Mouse (Mus musculus) gastrocnemius, postnatal 4 days (tissue): ENCODE measurements around the gene Pla2g4b. TPM values are rescaled to one million over a fixed set of nuclear protein-coding genes. Genes with fewer than 3 reads are reported as not detected.
A peak's percentile ranks its signal among the peaks of the same experiment; 100 is the strongest.

Experiments
- DNase-seq, 2 experiments: peaks; one replicate each; pipeline ENCODE4 v3.0.0; 2021 to 2022; ENCODE audit warnings: low spot score in 2 of 2, mixed read lengths in 2 of 2
- long read RNA-seq, 2 experiments: library from polyadenylated mRNA; stranded (forward); transcript quantifications; one replicate each; pipeline ENCODE4 v2.0.0; 2021
- total RNA-seq, 2 experiments: library from RNA; stranded (reverse); gene quantifications; 2 replicates each; pipeline ENCODE4 v1.2.3; 2021

The Pla2g4b gene
- total RNA-seq: 1 to 10 TPM; 1.8 to 2.9 TPM
- long read RNA-seq, experiment 1: 0 reads
- long read RNA-seq, experiment 2, partial matches to known transcripts: 1 of 1 reads
- long read RNA-seq, experiment 2, other reads (novel, unspliced or antisense): 0 of 1 reads

DNA sequence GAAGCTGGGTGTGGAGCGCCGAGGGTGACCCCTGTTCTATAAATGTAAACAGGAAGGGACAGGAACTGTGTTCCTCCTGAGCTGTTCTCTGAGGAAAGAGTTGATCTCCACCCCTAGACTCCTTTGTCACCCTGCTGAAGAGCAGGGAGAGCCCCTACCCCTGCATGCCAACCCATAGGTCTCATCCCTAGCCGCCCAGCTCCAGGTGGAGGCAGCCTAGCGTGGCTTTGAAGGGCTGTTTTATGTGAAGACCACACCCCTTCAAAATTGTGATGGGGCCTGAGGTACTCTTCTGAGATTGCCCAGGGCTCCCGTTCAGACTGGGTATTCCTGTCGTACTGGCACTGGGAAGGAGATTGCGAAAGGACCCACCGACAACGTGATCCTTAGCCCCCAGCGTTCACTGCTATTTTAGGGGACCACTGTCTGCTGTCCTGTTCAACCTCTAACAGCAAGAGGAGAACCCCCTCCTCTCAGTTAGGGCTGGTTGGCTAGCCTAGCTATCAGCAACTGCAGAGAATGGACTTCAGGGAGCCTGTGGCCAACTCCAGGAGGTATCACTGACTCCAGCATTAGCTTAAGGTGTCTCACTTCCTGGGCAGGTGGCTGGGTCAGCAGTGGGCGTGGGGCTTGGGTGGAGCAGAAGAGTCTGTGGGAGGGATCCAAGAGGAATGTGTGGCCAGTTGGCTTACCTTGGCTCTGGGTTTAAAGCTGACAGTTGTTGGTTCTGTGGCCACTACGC is at the start of gene Pla2g4b:
Gene Pla2g4b (plus strand): TSS at position 692 of the 742 bp plus-strand sequence.
- DNase-seq: no peak

DNA sequence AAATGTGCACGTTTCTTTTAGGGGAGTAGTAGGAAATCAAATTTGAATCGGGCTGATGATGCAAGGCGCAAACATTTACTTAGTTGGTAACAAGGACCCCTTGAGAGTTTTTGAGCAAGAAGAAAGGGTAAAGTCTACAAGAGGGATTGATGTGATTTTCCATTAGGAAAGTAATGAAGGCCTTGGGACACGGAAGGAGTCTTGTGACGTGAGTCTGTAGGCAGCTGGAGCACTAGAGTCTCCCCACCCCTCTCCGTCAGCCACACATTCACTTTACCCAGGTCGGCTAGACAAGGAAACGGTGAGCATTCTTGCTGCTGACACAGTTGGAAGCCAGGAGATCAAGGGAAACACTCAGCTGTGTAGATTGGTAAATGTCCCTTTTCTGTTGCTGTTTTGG is 47.3 kb upstream of the Pla2g4b start:
- DNase-seq: no peak

- DNase-seq: no peak
Observed at GRCm38 (mm10) chr2:119986369-119986768, 46.8 kb upstream of the Pla2g4b start.

DNA sequence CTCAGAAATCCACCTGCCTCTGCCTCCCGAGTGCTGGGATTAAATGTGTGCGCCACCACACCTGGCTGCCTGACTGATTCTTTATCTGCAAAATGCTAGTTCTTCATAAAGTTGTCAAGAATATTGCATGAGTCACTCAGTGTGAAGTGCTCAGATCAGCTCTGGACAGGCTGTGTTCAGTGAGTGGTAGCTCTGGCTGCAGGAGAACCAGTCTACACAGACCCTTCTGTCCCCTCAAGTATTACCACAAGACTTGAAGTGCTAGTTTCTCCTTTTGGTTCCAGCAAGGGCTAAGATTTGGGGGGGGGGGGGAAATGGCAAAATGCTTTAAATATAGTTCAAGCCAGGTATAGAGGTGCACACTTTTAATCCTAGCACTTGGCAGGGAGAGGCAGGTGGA is 45.8 kb upstream of the Pla2g4b start:
- DNase-seq: no peak

- DNase-seq: no peak
Observed at GRCm38 (mm10) chr2:119988952-119989351, 44.3 kb upstream of the Pla2g4b start.

DNA sequence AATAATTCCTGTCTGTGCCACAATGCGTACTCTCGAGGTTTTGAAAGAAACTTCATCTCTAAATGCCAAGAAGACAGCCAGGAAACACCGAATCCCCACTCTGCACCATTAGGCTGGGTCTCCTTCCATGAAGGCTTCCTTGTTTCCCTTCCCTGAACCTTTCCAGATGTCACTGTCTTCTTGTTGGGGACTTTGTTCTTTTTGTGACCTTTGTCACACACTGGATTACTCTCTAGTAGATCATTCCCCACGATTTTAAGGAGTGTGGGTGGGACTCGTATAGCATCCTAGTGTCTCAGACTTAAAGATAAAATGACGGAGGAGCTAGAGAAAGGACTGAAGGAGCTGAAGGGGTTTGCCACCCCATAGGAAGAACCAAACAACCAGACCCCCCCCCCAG is 42.3 kb upstream of the Pla2g4b start:
- DNase-seq: no peak

- no peak for DNase-seq
Observed at GRCm38 (mm10) chr2:119992349-119992748, 40.9 kb upstream of the Pla2g4b start.

DNA sequence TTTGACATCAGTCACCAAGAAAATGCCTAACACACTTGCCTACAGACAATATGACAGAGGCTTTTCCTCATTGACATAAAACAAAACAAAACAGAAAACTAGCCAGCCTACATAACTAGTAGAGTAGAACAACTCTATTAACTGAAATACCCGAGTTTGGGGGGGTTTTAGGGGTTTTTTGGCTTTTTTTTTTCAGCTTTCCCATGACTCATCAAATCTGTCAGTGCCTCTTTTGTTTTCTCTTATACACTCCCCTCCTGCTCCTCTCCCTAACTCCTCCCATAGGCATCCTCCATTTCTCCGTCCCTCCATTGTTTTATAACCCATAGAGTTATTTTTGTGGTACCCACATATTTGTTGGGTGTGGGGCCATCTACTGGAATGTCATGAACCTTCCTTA is 39.7 kb upstream of the Pla2g4b start:
- no peak for DNase-seq

- no peak for DNase-seq
Observed at GRCm38 (mm10) chr2:119994839-119995238, 38.4 kb upstream of the Pla2g4b start.

DNA sequence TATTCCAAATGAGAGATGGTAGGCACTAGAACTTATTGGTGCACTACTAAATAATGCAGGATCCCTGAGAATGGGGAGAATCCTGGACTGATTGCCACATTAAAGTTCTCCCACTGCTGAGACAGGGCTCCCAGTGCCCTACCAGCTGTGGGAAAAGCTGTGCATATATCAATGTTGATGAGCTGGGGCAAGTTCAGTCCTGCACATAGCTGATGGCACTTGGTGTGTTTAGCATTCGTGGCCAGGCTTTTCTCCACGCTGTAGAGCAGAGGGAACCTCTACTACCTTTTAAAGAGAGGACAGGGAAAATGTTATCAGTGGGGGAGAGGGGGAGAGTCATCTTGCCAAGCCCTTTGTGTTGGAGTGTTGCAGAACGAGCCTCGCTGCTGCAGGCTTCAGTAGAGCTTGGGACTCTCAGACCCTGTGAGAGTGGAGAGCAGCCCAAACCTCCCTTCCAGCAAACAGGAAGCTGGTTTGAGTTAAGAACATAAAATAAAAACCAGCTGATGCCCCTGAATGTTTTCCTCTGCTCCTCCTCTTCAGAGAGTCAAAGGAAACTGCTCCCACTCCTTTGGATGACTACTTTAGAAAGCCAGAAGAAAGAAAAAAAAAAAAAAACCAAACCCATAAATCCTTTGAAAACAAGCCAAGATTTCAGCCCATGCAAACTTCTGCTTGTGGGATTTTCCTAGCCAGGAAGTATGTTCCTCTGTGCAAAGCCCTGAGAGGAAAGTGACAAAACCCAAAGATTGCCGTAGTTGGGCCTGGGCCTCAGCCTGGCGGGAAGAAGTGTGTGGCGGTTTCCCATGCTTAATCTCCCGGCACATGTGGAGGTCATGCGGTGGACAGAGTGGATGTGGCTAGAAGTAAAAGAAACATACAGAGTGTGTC is 37.6 kb upstream of the Pla2g4b start:
- DNase-seq: no peak

DNA sequence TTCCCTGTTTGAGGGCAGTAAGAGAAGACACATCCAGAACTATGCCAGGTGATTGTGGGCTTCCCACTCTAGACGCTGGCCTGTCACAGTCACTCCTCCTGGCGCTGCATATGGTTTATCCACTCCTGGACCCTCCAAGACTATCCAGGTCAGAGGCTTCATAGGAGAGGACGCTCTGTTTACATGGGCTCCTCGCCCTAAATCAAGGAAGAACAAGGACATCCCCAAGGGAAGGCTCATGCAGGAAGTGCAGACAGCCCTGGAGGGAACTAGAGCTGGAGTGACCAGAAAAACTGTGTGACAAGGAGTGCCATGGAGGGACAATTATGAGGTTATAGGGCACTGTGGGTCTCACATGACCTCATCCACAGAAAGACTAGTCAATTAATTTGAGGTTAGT is 35.9 kb upstream of the Pla2g4b start:
- DNase-seq: no peak

DNA sequence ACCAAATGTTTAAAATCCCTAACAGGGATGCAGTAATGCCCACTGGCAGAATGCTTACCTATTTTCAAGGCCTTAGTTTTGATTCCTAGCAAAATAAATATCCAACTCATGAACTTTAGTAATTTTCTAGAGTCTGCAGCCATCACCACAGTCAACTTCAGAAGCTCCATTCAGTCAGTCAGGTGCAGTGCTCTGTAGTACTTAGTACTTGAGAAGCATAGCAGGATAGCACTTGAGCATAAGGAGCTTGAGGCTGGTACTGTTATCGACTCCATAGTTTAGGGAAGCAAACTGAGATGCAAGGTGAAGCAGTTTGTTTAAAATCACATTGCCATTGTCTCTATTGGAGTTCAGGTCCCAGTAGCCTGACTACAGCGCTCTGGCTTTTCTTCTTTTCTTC is 33.5 kb upstream of the Pla2g4b start:
- no peak for DNase-seq

DNA sequence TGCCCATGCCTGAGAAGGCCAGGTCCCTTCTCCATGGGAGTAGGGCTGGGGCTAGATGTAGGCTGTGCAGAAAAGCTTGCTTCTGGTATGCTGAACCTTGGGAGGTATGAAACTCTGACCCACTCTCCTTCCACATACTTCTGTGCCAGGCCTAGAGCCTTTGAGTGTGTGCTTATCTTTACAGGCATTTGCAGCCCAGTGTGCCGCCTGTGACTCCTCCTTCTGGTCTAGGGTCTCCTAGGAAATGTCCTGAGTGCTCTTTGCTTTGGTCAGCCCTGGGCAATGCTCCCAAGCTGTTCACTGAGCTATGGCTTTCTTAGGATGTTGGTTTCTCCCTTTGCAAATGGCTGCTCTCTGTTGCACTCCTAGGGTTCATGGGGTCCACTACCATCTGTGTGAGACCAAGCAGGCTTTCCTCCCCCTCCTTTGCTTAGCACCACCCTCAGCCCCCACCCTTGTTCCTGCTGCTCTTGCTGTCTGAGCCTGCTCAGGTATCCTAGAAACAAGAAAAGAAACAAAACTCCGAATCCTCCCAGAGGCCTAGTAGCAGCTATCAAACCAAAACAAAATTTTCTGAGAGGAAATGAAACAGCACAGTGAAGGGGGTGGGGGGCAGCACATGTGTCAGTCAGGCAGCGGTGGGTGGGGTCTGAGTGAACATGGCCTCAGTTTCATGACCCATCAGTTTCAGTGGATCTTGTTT is 32.2 kb upstream of the Pla2g4b start:
- DNase-seq: no peak

- no peak for DNase-seq
Observed at GRCm38 (mm10) chr2:120001956-120002355, 31.3 kb upstream of the Pla2g4b start.

GRCm38 (mm10) chr2:120003970-120004369 is 29.2 kb upstream of the Pla2g4b start:
- no peak for DNase-seq

DNA sequence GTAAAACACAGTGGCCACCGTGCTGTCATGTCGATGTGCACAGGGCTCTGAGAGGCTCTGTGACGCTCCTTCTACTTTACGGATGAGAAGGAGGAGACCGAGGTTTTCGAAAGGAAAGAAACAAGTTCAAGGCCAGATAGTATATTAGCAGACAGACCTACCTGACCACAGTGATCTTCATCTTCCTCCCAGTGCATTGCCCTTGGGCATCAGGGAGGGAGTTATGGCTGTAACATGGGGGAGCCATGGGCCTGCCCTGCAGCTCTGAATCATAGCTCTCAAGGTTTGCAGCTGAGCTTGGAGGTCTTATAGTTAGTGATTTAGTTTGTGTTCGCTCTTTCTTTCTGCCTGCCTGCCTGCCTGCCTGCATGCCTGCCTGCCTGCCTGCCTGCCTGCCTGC is 26.5 kb upstream of the Pla2g4b start:
- DNase-seq: no peak

DNA sequence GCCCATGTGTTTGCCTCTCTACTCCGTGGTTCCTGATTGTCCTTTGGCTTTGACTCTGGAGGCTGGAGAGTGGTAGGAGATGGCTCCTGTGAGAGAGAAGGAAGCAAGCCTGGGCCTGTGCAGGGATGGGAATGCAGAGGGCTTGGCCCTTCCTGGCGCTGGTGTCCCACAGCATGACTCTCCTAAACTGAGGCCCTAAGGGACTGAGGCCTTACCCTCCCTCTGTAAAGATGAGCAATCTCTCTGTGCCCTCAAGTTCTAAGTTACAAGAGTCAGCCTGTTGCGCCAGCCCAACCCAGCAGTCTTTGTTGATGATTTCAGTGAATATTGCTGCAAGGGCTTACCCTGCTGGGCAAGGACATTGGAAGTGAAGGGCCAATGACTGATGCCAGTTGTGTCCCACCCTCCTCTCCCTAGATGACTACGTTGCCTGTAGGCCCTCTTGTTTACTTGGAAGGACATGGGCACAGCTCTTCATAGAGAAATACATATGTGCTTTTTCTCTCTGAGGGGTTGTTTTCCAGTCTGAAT is 25.5 kb upstream of the Pla2g4b start:
- no peak for DNase-seq

GRCm38 (mm10) chr2:120008672-120009071 is 24.5 kb upstream of the Pla2g4b start:
- DNase-seq: no peak

DNA sequence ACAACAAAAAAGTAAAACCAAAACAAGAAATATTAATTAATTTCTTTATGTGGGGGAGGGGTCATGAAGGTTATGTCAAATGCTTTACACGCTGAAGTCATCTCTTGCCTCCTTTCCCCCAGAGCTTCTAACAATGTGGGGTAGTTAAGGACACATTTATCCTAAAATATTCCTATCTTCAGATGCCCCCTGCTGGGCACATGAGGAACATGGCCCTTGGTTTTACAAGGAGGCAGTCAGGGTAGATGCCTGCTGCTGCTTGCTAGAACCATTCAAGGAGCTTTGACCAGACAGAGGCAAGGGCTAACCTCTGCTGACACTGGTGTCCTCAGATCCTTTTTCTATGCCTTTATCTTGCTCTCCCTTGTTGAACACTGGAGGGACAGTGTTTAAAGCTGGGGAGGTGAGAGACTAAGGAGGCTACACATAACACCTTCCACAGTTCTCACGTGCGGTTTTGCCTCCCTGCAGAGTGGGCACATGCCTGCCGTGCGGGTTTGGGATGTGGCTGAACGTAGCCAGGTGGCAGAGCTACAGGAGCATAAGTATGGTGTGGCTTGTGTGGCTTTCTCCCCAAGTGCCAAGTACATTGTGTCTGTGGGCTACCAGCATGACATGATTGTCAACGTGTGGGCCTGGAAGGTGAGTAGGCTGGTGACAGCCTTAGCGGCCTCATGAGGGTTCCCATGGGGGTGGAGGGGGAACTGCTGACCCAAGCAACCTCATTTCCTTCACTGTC is 21.6 kb upstream of the Pla2g4b start:
- DNase-seq: peak in 1 of 2 experiments; percentile 47

- DNase-seq: no peak
Observed at GRCm38 (mm10) chr2:120012924-120013323, 20.3 kb upstream of the Pla2g4b start.
